Mouse (Mus musculus) ES-Bruce4 (cell line): ENCODE data around the gene Klf1.

ENCODE experiments used
- CTCF ChIP-seq: IDR thresholded peaks from one replicate; pipeline ENCODE4 v1.8.1; 2011; ENCODE audit warnings: low read depth, low read length
- EP300 ChIP-seq: IDR thresholded peaks from 2 replicates; pipeline ENCODE4 v1.6.1; 2011; ENCODE audit warnings: low read depth, low read length; ENCODE audit not compliant: insufficient read depth
- POLR2A ChIP-seq: IDR thresholded peaks from one replicate; pipeline ENCODE4 v1.8.1; 2011; ENCODE audit warnings: low read length; ENCODE audit not compliant: insufficient read depth

- TF ChIP-seq CTCF (no peak), POLR2A (no peak), EP300 (no peak)
These were observed 22.8 kb upstream of the Klf1 start for GRCm38 (mm10) chr8:84878915-84879314.
